Mouse (Mus musculus) neutrophil, adult 5-6 weeks (primary cell): ENCODE results near the gene Wnt3. TPM values are rescaled to one million over a fixed set of nuclear protein-coding genes. Genes with fewer than 3 reads are reported as not detected.
"Not testable (repeated sequence)": the region's sequence is repeated elsewhere in the genome, so short reads cannot be mapped to it uniquely, and the experiment has no call there.

ENCODE experiments used
- ATAC-seq: fragments of 151-379, 151-347 bp; 2 replicates; pipeline ENCODE4 v1.8.0; 2017; ENCODE audit warnings: mild to moderate bottlenecking, moderate TSS enrichment; ENCODE audit not compliant: insufficient number of reproducible peaks, poor library complexity, low FRiP score, severe bottlenecking; ENCODE audit errors: extremely low read depth
- total RNA-seq: library from RNA; stranded (forward); fragments of 200-1000 nt; gene quantifications from 2 replicates; pipeline ENCODE4 v1.2.3, GENCODE M21; 2017

The Wnt3 gene
- not detected in 2 replicates for total RNA-seq

GRCm38 (mm10) chr11:103773387-103774227 lies at the start of gene Wnt3:
Gene Wnt3, plus strand, starts transcription at chr11:103774150.
- no peak for ATAC-seq

- ATAC-seq, result no peak
These were observed 49.6 kb upstream of the Wnt3 start for GRCm38 (mm10) chr11:103724331-103724771.

- ATAC-seq, result no peak
These were observed 44.5 kb upstream of the Wnt3 start for GRCm38 (mm10) chr11:103729282-103729985.

GRCm38 (mm10) chr11:103731594-103731993 lies 42.4 kb upstream of the Wnt3 start:
- ATAC-seq, result no peak

GRCm38 (mm10) chr11:103732306-103732705 lies 41.6 kb upstream of the Wnt3 start:
- ATAC-seq, result no peak

- no peak for ATAC-seq
These were observed 40.9 kb upstream of the Wnt3 start for GRCm38 (mm10) chr11:103733069-103733468.

GRCm38 (mm10) chr11:103733961-103734360 lies 40.0 kb upstream of the Wnt3 start:
- ATAC-seq, result no peak

- no peak for ATAC-seq
These were observed 39.4 kb upstream of the Wnt3 start for GRCm38 (mm10) chr11:103734411-103735045.

- ATAC-seq, result no peak
These were observed 38.7 kb upstream of the Wnt3 start for GRCm38 (mm10) chr11:103735046-103735781.

- ATAC-seq, result no peak
These were observed 24.5 kb upstream of the Wnt3 start, which contains the start of gene Wnt9b for GRCm38 (mm10) chr11:103749306-103750089. Gene Wnt9b, minus strand, starts transcription at chr11:103749821.

- ATAC-seq, result no peak
These were observed 23.3 kb upstream of the Wnt3 start for GRCm38 (mm10) chr11:103750612-103751011.

GRCm38 (mm10) chr11:103758054-103758453 lies 15.9 kb upstream of the Wnt3 start:
- ATAC-seq, result no peak

GRCm38 (mm10) chr11:103758706-103759105 lies 15.2 kb upstream of the Wnt3 start:
- ATAC-seq, result no peak

GRCm38 (mm10) chr11:103760101-103760500 lies 13.8 kb upstream of the Wnt3 start:
- no peak for ATAC-seq

- ATAC-seq, result not testable (repeated sequence)
These were observed 13.1 kb upstream of the Wnt3 start for GRCm38 (mm10) chr11:103760891-103761290.

GRCm38 (mm10) chr11:103763410-103764163 lies 10.4 kb upstream of the Wnt3 start:
- ATAC-seq, result no peak

GRCm38 (mm10) chr11:103764601-103765000 lies 9.3 kb upstream of the Wnt3 start:
- ATAC-seq, result no peak
